Mouse (Mus musculus): ENCODE results near the gene Cbx4. TPM values are rescaled to one million over a fixed set of nuclear protein-coding genes. Genes with fewer than 3 reads are reported as not detected.
A peak's percentile ranks its signal among the peaks of the same experiment; 100 is the strongest.

The Cbx4 gene
- polyA plus RNA-seq, 2 experiments, result 11.4 to 24.3 TPM

DNA sequence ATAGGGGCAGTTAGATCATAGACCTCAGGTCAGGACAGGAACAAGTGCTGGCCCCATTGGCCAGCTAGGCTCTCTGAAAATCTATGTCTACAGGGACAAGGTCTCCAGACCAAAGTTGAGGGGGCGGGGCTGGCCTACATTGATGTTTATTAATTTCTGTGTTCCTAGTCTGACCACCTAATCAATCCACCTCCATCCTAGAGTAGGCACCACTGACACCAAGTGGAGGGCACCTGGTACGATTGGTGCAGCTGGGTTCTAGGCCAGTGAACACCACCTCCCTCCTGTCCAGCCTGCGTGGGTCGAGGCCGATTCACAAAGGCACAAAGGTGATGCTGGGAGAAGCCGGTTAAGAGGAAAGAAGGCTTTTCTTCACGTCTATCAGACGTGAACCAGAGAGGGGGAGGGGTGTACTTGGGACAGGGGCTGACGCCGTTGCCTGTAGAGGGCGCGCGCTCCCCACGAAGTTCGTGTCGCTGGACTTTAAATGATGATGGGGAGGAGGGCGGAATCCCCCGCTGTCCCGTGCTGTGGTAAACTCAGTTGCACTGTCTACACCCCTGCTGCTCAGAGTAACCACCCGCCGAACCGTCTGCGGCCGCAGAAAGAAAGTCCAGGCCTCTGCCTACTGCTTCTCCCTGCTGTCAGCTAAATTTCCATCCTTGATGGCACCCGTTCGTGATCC, 52.0 kb downstream of the Cbx4 start:
- Histone ChIP-seq H3K9ac (ENCODE audit: low read depth, low read length, severe bottlenecking) (no peak overlapping the region), H3K4me2 (replicated peaks; ENCODE audit: low read depth, low read length, severe bottlenecking) (peak overlapping the region; percentile 47), H3K4me3 (replicated peaks; ENCODE audit: low read length) (peak overlapping the region; percentile 19), H3K27ac (replicated peaks; ENCODE audit: low read depth, low read length) (no peak overlapping the region), H3K4me1 (ENCODE audit: control insufficient read depth, insufficient read depth, low read length) (peaks cover 27% of the 10 kb centered on the region), H3K27me3 (ENCODE audit: control insufficient read depth, insufficient read depth, low read length) (peaks cover 43% of the 10 kb centered on the region), H3K9me3 (ENCODE audit: control insufficient read depth, low read length) (no peaks in the 10 kb centered on the region), H3K36me3 (ENCODE audit: control insufficient read depth, insufficient read depth, low read length) (peaks cover 36% of the 10 kb centered on the region)
- ATAC-seq (ENCODE audit: low FRiP score, low read depth) (peak; percentile 74), DNase-seq (ENCODE audit: low spot score) (peak; percentile 78)
- 1% methylated on average over 26 of the region's 26 CpGs for WGBS
- TF ChIP-seq POLR2A (IDR thresholded peaks at IDR 0.05; ENCODE audit: borderline replicate concordance, extremely low read depth, insufficient read depth, insufficient read length), result no peak

Other genes with a start within 250 kb of the Cbx4 start
- gene Rbfox3, start 174.6 kb downstream of the Cbx4 start, polyA plus RNA-seq (2012; rRNA removed), result 0.26 and 0.43 TPM in 2 replicates
- 0.26 and 0.44 TPM in 2 replicates for gene Rbfox3, start 174.6 kb downstream of the Cbx4 start, polyA plus RNA-seq (2014; fragmentation: Nextera tagmentation; extraction: Ambion mirVana)
- 0.05 and 0.08 TPM in 2 replicates for gene Enpp7, start 98.0 kb downstream of the Cbx4 start, polyA plus RNA-seq (2012; rRNA removed)
- gene Enpp7, start 98.0 kb downstream of the Cbx4 start, polyA plus RNA-seq (2014; fragmentation: Nextera tagmentation; extraction: Ambion mirVana), result not detected in 2 replicates
- 35.7 and 40.4 TPM in 2 replicates for gene Cbx2, start 63.3 kb downstream of the Cbx4 start, polyA plus RNA-seq (2012; rRNA removed)
- gene Cbx2, start 63.3 kb downstream of the Cbx4 start, polyA plus RNA-seq (2014; fragmentation: Nextera tagmentation; extraction: Ambion mirVana), result 29.1 and 35.5 TPM in 2 replicates
- 6.9 and 7.2 TPM in 2 replicates for gene Cbx8, start 45.3 kb downstream of the Cbx4 start, polyA plus RNA-seq (2012; rRNA removed)
- 10.1 and 12.6 TPM in 2 replicates for gene Cbx8, start 45.3 kb downstream of the Cbx4 start, polyA plus RNA-seq (2014; fragmentation: Nextera tagmentation; extraction: Ambion mirVana)
- 29.2 and 34.4 TPM in 2 replicates for gene Tbc1d16, start 142.3 kb upstream of the Cbx4 start, polyA plus RNA-seq (2012; rRNA removed)
- 16.3 and 16.7 TPM in 2 replicates for gene Tbc1d16, start 142.3 kb upstream of the Cbx4 start, polyA plus RNA-seq (2014; fragmentation: Nextera tagmentation; extraction: Ambion mirVana)
- gene Ccdc40, start 142.4 kb upstream of the Cbx4 start, polyA plus RNA-seq (2012; rRNA removed), result 2.5 and 3.1 TPM in 2 replicates
- 2.1 and 2.7 TPM in 2 replicates for gene Ccdc40, start 142.4 kb upstream of the Cbx4 start, polyA plus RNA-seq (2014; fragmentation: Nextera tagmentation; extraction: Ambion mirVana)
- gene Gaa, start 181.7 kb upstream of the Cbx4 start, polyA plus RNA-seq (2012; rRNA removed), result 136 and 196 TPM in 2 replicates
- gene Gaa, start 181.7 kb upstream of the Cbx4 start, polyA plus RNA-seq (2014; fragmentation: Nextera tagmentation; extraction: Ambion mirVana), result 74.5 and 76.0 TPM in 2 replicates
- 206 and 228 TPM in 2 replicates for gene Eif4a3, start 213.9 kb upstream of the Cbx4 start, polyA plus RNA-seq (2012; rRNA removed)
- gene Eif4a3, start 213.9 kb upstream of the Cbx4 start, polyA plus RNA-seq (2014; fragmentation: Nextera tagmentation; extraction: Ambion mirVana), result 339 and 342 TPM in 2 replicates
- 1.7 and 2.0 TPM in 2 replicates for gene Card14, start 221.5 kb upstream of the Cbx4 start, polyA plus RNA-seq (2012; rRNA removed)
- gene Card14, start 221.5 kb upstream of the Cbx4 start, polyA plus RNA-seq (2014; fragmentation: Nextera tagmentation; extraction: Ambion mirVana), result 1.7 and 1.9 TPM in 2 replicates